Mouse (Mus musculus) embryonic fibroblast, embryonic 13.5 days (primary cell): ENCODE results near the gene Tedc2. TPM values are rescaled to one million over a fixed set of nuclear protein-coding genes. Genes with fewer than 3 reads are reported as not detected.

ENCODE experiments used
- H3K27ac ChIP-seq: 2 replicates; pipeline ENCODE4 v1.5.1; 2012; ENCODE audit warnings: low read length, control low read depth, inconsistent platforms; ENCODE audit not compliant: insufficient read depth
- H3K4me1 ChIP-seq: 2 replicates; pipeline ENCODE4 v1.6.1; 2011; ENCODE audit warnings: low read length; ENCODE audit not compliant: control insufficient read depth, insufficient read depth
- H3K4me3 ChIP-seq: 2 replicates; pipeline ENCODE4 v1.5.1; 2011; ENCODE audit warnings: mild to moderate bottlenecking, control low read depth, low read length; ENCODE audit not compliant: insufficient read depth
- CTCF ChIP-seq: IDR thresholded peaks from 2 replicates; pipeline ENCODE4 v1.5.1; 2011; ENCODE audit warnings: mild to moderate bottlenecking, control low read depth, low read length, moderate library complexity, borderline replicate concordance; ENCODE audit not compliant: insufficient read depth
- POLR2A ChIP-seq: IDR thresholded peaks from 2 replicates; pipeline ENCODE4 v1.6.1; 2011; ENCODE audit warnings: low read depth, mild to moderate bottlenecking, control low read depth, low read length, moderate library complexity
- polyA plus RNA-seq: library from polyadenylated mRNA; stranded (reverse); fragments of >200 nt; gene quantifications from 2 replicates; pipeline ENCODE4 v1.2.4, GENCODE M21; 2011; ENCODE audit warnings: low read depth; ENCODE audit not compliant: missing spikeins, insufficient read length

The Tedc2 gene
- polyA plus RNA-seq, 1 experiment, result 9.2 TPM

- Histone ChIP-seq H3K4me1 (peaks cover 3% of the 10 kb centered on the region), H3K27ac (no peak overlapping the region), H3K4me3 (no peak overlapping the region)
- TF ChIP-seq POLR2A (no peak), CTCF (no peak)
These were observed 28.0 kb upstream of the Tedc2 start for GRCm38 (mm10) chr17:24248641-24249040.

- Histone ChIP-seq H3K27ac (peak overlapping the region; percentile 93), H3K4me1 (peaks cover 3% of the 10 kb centered on the region), H3K4me3 (no peak overlapping the region)
- TF ChIP-seq POLR2A (peak; percentile 13; the same call in 1 of the 2 replicates), CTCF (no peak)
These were observed 23.4 kb upstream of the Tedc2 start for GRCm38 (mm10) chr17:24244061-24244460.

GRCm38 (mm10) chr17:24243311-24243969, 22.8 kb upstream of the Tedc2 start:
- TF ChIP-seq POLR2A (no peak), CTCF (peak; percentile 28; the same call in 1 of the 2 replicates)
- Histone ChIP-seq H3K4me1 (peaks cover 3% of the 10 kb centered on the region), H3K27ac (peak overlapping the region; percentile 93), H3K4me3 (no peak overlapping the region)

- Histone ChIP-seq H3K27ac (no peak overlapping the region), H3K4me3 (no peak overlapping the region), H3K4me1 (no peaks in the 10 kb centered on the region)
- TF ChIP-seq CTCF, result no peak
- TF ChIP-seq POLR2A, result no peak
These were observed 16.3 kb upstream of the Tedc2 start for GRCm38 (mm10) chr17:24236921-24237320.

DNA sequence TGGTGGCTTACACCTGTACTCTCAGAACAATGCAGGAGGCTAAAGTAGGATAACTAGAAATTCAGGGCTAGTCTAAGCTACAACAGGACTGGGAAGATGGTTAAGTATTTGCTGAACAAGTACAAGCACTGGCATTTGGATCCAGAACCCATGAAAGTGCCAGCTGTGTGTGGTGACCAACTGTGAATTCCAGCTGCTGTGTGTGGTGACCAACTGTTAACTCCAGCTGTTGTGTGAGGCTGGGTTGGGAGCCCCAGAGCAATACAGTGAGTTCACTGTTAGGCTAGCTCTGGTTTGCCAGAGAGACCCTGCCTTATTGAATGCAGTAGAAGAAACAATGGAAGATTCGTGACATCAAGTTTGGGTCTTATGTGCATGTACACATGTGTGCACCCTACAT, 15.8 kb upstream of the Tedc2 start:
- TF ChIP-seq POLR2A (no peak), CTCF (no peak)
- no peak overlapping the region for H3K27ac ChIP-seq
- H3K4me3 ChIP-seq, result no peak overlapping the region
- H3K4me1 ChIP-seq, result no peaks in the 10 kb centered on the region

DNA sequence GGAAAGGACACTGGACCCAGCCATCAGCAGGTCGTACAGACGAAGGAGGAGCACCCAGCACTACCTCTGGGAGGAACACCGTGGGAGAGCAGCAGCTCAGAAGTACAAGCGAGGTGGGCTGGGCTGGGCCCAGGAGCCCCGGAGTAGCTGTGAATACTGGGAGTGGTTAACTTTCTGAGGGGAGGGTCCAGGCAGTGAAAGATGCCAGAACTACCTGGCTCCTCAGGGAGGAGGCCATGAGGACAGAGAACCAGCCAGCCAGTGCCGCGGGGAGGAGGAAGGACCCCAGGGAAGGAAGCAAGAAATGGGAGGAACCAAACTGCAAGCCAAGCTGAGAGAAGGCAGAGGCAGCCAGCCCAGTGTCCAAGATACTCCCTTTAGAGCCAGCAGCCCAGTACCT, 7.3 kb upstream of the Tedc2 start:
- no peaks in the 10 kb centered on the region for H3K4me1 ChIP-seq
- TF ChIP-seq CTCF (no peak), POLR2A (no peak)
- no peak overlapping the region for H3K4me3 ChIP-seq
- H3K27ac ChIP-seq, result no peak overlapping the region

GRCm38 (mm10) chr17:24226721-24227120, 6.1 kb upstream of the Tedc2 start:
- Histone ChIP-seq H3K4me1 (no peaks in the 10 kb centered on the region), H3K27ac (no peak overlapping the region), H3K4me3 (no peak overlapping the region)
- TF ChIP-seq POLR2A, result no peak
- TF ChIP-seq CTCF, result no peak

DNA sequence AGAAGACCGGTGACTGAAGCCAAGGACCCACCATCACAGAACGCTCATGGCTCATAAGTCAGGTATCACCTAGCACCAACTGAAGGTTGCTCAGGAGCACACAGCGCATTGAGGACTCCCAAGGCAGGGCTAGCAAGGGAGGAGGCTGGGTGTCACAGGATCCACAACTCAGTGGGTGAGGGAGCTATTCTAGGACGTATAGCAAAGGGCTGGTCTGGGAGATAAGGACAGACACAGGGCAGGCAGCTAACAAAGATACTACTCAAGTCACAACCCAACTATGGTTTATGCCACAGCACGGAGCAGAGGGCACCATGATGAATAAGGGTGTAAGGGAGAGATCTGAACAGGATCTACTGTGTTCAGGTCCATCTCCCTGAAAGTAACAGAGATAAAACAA, 5.2 kb upstream of the Tedc2 start:
- Histone ChIP-seq H3K4me1 (no peaks in the 10 kb centered on the region), H3K4me3 (no peak overlapping the region), H3K27ac (no peak overlapping the region)
- TF ChIP-seq CTCF, result no peak

DNA sequence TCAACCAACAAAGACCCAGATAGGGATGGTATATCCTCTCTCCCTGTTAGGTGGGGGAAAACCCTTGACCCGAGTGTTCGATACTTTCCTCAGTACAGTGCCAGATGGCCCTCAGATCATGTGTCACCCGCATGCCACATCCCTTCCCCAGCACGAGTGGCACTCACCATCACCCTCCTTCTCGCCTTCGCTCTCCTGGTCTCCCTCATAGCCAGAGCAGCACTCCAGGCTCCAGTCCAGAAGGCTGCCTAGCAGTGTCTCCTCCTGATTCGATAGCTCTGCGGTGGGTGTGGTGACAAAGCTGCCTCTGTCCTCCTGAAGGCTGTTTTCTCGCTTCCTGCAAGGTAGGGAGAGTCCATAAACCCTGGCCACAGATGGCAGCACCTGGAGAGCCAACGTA, 4.1 kb upstream of the Tedc2 start:
- no peak for TF ChIP-seq POLR2A
- Histone ChIP-seq H3K4me1 (peaks cover under 1% of the 10 kb centered on the region; the same call in 1 of the 2 replicates), H3K4me3 (no peak overlapping the region), H3K27ac (no peak overlapping the region)

- TF ChIP-seq CTCF, result no peak
- no peak for TF ChIP-seq POLR2A
- no peak overlapping the region for H3K4me3 ChIP-seq
These were observed 2.9 kb upstream of the Tedc2 start for GRCm38 (mm10) chr17:24223513-24223912.

GRCm38 (mm10) chr17:24222653-24223052, 2.0 kb upstream of the Tedc2 start:
- Histone ChIP-seq H3K4me3 (no peak overlapping the region), H3K4me1 (peaks cover 3% of the 10 kb centered on the region; the same call in 1 of the 2 replicates), H3K27ac (no peak overlapping the region)
- no peak for TF ChIP-seq POLR2A
- TF ChIP-seq CTCF, result no peak

More at GRCm38 (mm10) chr17:24223513-24223912, 2.9 kb upstream of the Tedc2 start:
- peaks cover 3% of the 10 kb centered on the region; the same call in 1 of the 2 replicates for H3K4me1 ChIP-seq
- H3K27ac ChIP-seq, result no peak overlapping the region
